Mouse (Mus musculus): ENCODE measurements around the gene Tfpi2. TPM values are rescaled to one million over a fixed set of nuclear protein-coding genes. Genes with fewer than 3 reads are reported as not detected.

The Tfpi2 gene
- polyA plus RNA-seq (2015; fragmentation: Nextera tagmentation; extraction: Ambion mirVana), result 13.8 and 15.5 TPM in 2 replicates

- Histone ChIP-seq H3K27ac (ENCODE audit: low read length) (peak within 1 kb of the TSS; percentile 34; the same call in 1 of the 2 replicates), H3K4me2 (ENCODE audit: low read depth, low read length) (no peak within 1 kb of the TSS), H3K9ac (ENCODE audit: low read depth, low read length) (no peak within 1 kb of the TSS), H3K4me3 (ENCODE audit: low read length) (no peak within 1 kb of the TSS), H3K27me3 (replicated peaks; ENCODE audit: control insufficient read depth, insufficient read depth, low read length) (no peaks in the 10 kb centered on the region), H3K4me1 (ENCODE audit: control insufficient read depth, insufficient read depth, low read length) (no peaks in the 10 kb centered on the region), H3K36me3 (ENCODE audit: control insufficient read depth, insufficient read depth, low read length) (no peaks in the 10 kb centered on the region), H3K9me3 (ENCODE audit: control insufficient read depth, low read length) (no peaks in the 10 kb centered on the region)
- WGBS, result 63% methylated on average over 3 of the region's 3 CpGs
- peak; percentile 99 for ATAC-seq
Observed at GRCm38 (mm10) chr6:3988750-3989149, at the start of gene Tfpi2. Gene Tfpi2 (minus strand): TSS chr6:3988919.

GRCm38 (mm10) chr6:4030956-4031355, 42.2 kb upstream of the Tfpi2 start:
- no peaks in the 10 kb centered on the region for H3K36me3 ChIP-seq (ENCODE audit: control insufficient read depth, insufficient read depth, low read length)
- 80% methylated on average over 3 of the region's 3 CpGs for WGBS
- no peaks in the 10 kb centered on the region for H3K4me1 ChIP-seq (ENCODE audit: control insufficient read depth, insufficient read depth, low read length)
- H3K4me3 ChIP-seq (ENCODE audit: low read length), result no peak overlapping the region
- no peak for ATAC-seq
- no peak overlapping the region for H3K9ac ChIP-seq (ENCODE audit: low read depth, low read length)
- H3K4me2 ChIP-seq (ENCODE audit: low read depth, low read length), result no peak overlapping the region
- H3K9me3 ChIP-seq (ENCODE audit: control insufficient read depth, low read length), result no peaks in the 10 kb centered on the region
- no peak overlapping the region for H3K27ac ChIP-seq (ENCODE audit: low read length)
- no peaks in the 10 kb centered on the region for H3K27me3 ChIP-seq (replicated peaks; ENCODE audit: control insufficient read depth, insufficient read depth, low read length)

GRCm38 (mm10) chr6:4026367-4026766, 37.6 kb upstream of the Tfpi2 start:
- 49% methylated on average over 2 of the region's 2 CpGs for WGBS
- Histone ChIP-seq H3K27ac (ENCODE audit: low read length) (no peak overlapping the region), H3K9me3 (ENCODE audit: control insufficient read depth, low read length) (no peaks in the 10 kb centered on the region), H3K4me2 (ENCODE audit: low read depth, low read length) (no peak overlapping the region), H3K9ac (ENCODE audit: low read depth, low read length) (no peak overlapping the region), H3K36me3 (ENCODE audit: control insufficient read depth, insufficient read depth, low read length) (no peaks in the 10 kb centered on the region), H3K27me3 (replicated peaks; ENCODE audit: control insufficient read depth, insufficient read depth, low read length) (no peaks in the 10 kb centered on the region), H3K4me3 (ENCODE audit: low read length) (no peak overlapping the region), H3K4me1 (ENCODE audit: control insufficient read depth, insufficient read depth, low read length) (no peaks in the 10 kb centered on the region)
- ATAC-seq, result no peak

GRCm38 (mm10) chr6:4022645-4023044, 33.9 kb upstream of the Tfpi2 start:
- H3K27me3 ChIP-seq (replicated peaks; ENCODE audit: control insufficient read depth, insufficient read depth, low read length), result no peaks in the 10 kb centered on the region
- H3K36me3 ChIP-seq (ENCODE audit: control insufficient read depth, insufficient read depth, low read length), result no peaks in the 10 kb centered on the region
- WGBS, result 50% methylated on average over 1 of the region's 1 CpGs
- no peak overlapping the region for H3K4me3 ChIP-seq (ENCODE audit: low read length)
- H3K27ac ChIP-seq (ENCODE audit: low read length), result no peak overlapping the region
- H3K9ac ChIP-seq (ENCODE audit: low read depth, low read length), result no peak overlapping the region
- no peaks in the 10 kb centered on the region for H3K4me1 ChIP-seq (ENCODE audit: control insufficient read depth, insufficient read depth, low read length)
- ATAC-seq, result no peak
- no peak overlapping the region for H3K4me2 ChIP-seq (ENCODE audit: low read depth, low read length)
- no peaks in the 10 kb centered on the region for H3K9me3 ChIP-seq (ENCODE audit: control insufficient read depth, low read length)

- Histone ChIP-seq H3K36me3 (ENCODE audit: control insufficient read depth, insufficient read depth, low read length) (no peaks in the 10 kb centered on the region), H3K9me3 (ENCODE audit: control insufficient read depth, low read length) (no peaks in the 10 kb centered on the region), H3K27ac (ENCODE audit: low read length) (no peak overlapping the region), H3K4me1 (ENCODE audit: control insufficient read depth, insufficient read depth, low read length) (peaks cover 4% of the 10 kb centered on the region; the same call in 1 of the 2 replicates), H3K27me3 (replicated peaks; ENCODE audit: control insufficient read depth, insufficient read depth, low read length) (no peaks in the 10 kb centered on the region), H3K4me2 (ENCODE audit: low read depth, low read length) (no peak overlapping the region), H3K9ac (ENCODE audit: low read depth, low read length) (no peak overlapping the region), H3K4me3 (ENCODE audit: low read length) (no peak overlapping the region)
- no peak for ATAC-seq
Observed at GRCm38 (mm10) chr6:4009548-4009947, 20.8 kb upstream of the Tfpi2 start.

- Histone ChIP-seq H3K9ac (ENCODE audit: low read depth, low read length) (no peak overlapping the region), H3K27ac (ENCODE audit: low read length) (no peak overlapping the region), H3K9me3 (ENCODE audit: control insufficient read depth, low read length) (no peaks in the 10 kb centered on the region), H3K27me3 (replicated peaks; ENCODE audit: control insufficient read depth, insufficient read depth, low read length) (no peaks in the 10 kb centered on the region), H3K4me1 (ENCODE audit: control insufficient read depth, insufficient read depth, low read length) (peaks cover 4% of the 10 kb centered on the region; the same call in 1 of the 2 replicates), H3K4me3 (ENCODE audit: low read length) (no peak overlapping the region), H3K36me3 (ENCODE audit: control insufficient read depth, insufficient read depth, low read length) (no peaks in the 10 kb centered on the region), H3K4me2 (ENCODE audit: low read depth, low read length) (no peak overlapping the region)
- 62% methylated on average over 2 of the region's 2 CpGs for WGBS
- ATAC-seq, result no peak
Observed at GRCm38 (mm10) chr6:4008501-4009040, 19.9 kb upstream of the Tfpi2 start.

GRCm38 (mm10) chr6:4004808-4005207, 16.1 kb upstream of the Tfpi2 start:
- no peak overlapping the region for H3K27ac ChIP-seq (ENCODE audit: low read length)
- peak; percentile 36 for ATAC-seq
- no peak overlapping the region for H3K9ac ChIP-seq (ENCODE audit: low read depth, low read length)
- WGBS, result 46% methylated on average over 2 of the region's 2 CpGs
- peak overlapping the region; percentile 65 for H3K4me2 ChIP-seq (ENCODE audit: low read depth, low read length)
- peak overlapping the region; percentile 66 for H3K4me3 ChIP-seq (ENCODE audit: low read length)
- no peaks in the 10 kb centered on the region for H3K27me3 ChIP-seq (replicated peaks; ENCODE audit: control insufficient read depth, insufficient read depth, low read length)
- no peaks in the 10 kb centered on the region for H3K36me3 ChIP-seq (ENCODE audit: control insufficient read depth, insufficient read depth, low read length)
- peaks cover 4% of the 10 kb centered on the region; the same call in 1 of the 2 replicates for H3K4me1 ChIP-seq (ENCODE audit: control insufficient read depth, insufficient read depth, low read length)
- H3K9me3 ChIP-seq (ENCODE audit: control insufficient read depth, low read length), result no peaks in the 10 kb centered on the region

GRCm38 (mm10) chr6:4003890-4004306, 15.2 kb upstream of the Tfpi2 start, which contains the start of gene Gng11:
Gene Gng11 (plus strand): TSS chr6:4003904.
- Histone ChIP-seq H3K27ac (ENCODE audit: low read length) (peak within 1 kb of the TSS; percentile 95), H3K4me1 (ENCODE audit: control insufficient read depth, insufficient read depth, low read length) (peaks cover 4% of the 10 kb centered on the region; the same call in 1 of the 2 replicates), H3K9ac (ENCODE audit: low read depth, low read length) (peak within 1 kb of the TSS; percentile 90), H3K27me3 (replicated peaks; ENCODE audit: control insufficient read depth, insufficient read depth, low read length) (no peaks in the 10 kb centered on the region), H3K36me3 (ENCODE audit: control insufficient read depth, insufficient read depth, low read length) (no peaks in the 10 kb centered on the region), H3K4me3 (ENCODE audit: low read length) (peak within 1 kb of the TSS; percentile 66), H3K4me2 (ENCODE audit: low read depth, low read length) (peak within 1 kb of the TSS; percentile 65), H3K9me3 (ENCODE audit: control insufficient read depth, low read length) (no peaks in the 10 kb centered on the region)
- peak; percentile 92 for ATAC-seq
- WGBS, result under 1% methylated on average over 19 of the region's 19 CpGs

- 39% methylated on average over 4 of the region's 4 CpGs for WGBS
Observed at GRCm38 (mm10) chr6:4003445-4003844, 14.7 kb upstream of the Tfpi2 start.

GRCm38 (mm10) chr6:4000716-4001115, 12.0 kb upstream of the Tfpi2 start:
- Histone ChIP-seq H3K4me1 (ENCODE audit: control insufficient read depth, insufficient read depth, low read length) (peaks cover 4% of the 10 kb centered on the region; the same call in 1 of the 2 replicates), H3K4me3 (ENCODE audit: low read length) (no peak overlapping the region), H3K9ac (ENCODE audit: low read depth, low read length) (no peak overlapping the region), H3K27me3 (replicated peaks; ENCODE audit: control insufficient read depth, insufficient read depth, low read length) (no peaks in the 10 kb centered on the region), H3K4me2 (ENCODE audit: low read depth, low read length) (no peak overlapping the region), H3K36me3 (ENCODE audit: control insufficient read depth, insufficient read depth, low read length) (no peaks in the 10 kb centered on the region), H3K27ac (ENCODE audit: low read length) (no peak overlapping the region), H3K9me3 (ENCODE audit: control insufficient read depth, low read length) (no peaks in the 10 kb centered on the region)
- WGBS, result 82% methylated on average over 3 of the region's 3 CpGs
- ATAC-seq, result no peak

More at GRCm38 (mm10) chr6:4003445-4003844, 14.7 kb upstream of the Tfpi2 start:
- peak overlapping the region; percentile 65 for H3K4me2 ChIP-seq (ENCODE audit: low read depth, low read length)
- no peak overlapping the region for H3K9ac ChIP-seq (ENCODE audit: low read depth, low read length)
- H3K4me3 ChIP-seq (ENCODE audit: low read length), result peak overlapping the region; percentile 66
- H3K27ac ChIP-seq (ENCODE audit: low read length), result peak overlapping the region; percentile 52
- H3K4me1 ChIP-seq (ENCODE audit: control insufficient read depth, insufficient read depth, low read length), result peaks cover 4% of the 10 kb centered on the region; the same call in 1 of the 2 replicates
- H3K36me3 ChIP-seq (ENCODE audit: control insufficient read depth, insufficient read depth, low read length), result no peaks in the 10 kb centered on the region
- H3K27me3 ChIP-seq (replicated peaks; ENCODE audit: control insufficient read depth, insufficient read depth, low read length), result no peaks in the 10 kb centered on the region
- no peaks in the 10 kb centered on the region for H3K9me3 ChIP-seq (ENCODE audit: control insufficient read depth, low read length)
- peak; percentile 59 for ATAC-seq

Measured in intestine, embryonic 16.5 days (tissue).